Mouse (Mus musculus): ENCODE data around the gene Myof.

Gene Myof

DNA sequence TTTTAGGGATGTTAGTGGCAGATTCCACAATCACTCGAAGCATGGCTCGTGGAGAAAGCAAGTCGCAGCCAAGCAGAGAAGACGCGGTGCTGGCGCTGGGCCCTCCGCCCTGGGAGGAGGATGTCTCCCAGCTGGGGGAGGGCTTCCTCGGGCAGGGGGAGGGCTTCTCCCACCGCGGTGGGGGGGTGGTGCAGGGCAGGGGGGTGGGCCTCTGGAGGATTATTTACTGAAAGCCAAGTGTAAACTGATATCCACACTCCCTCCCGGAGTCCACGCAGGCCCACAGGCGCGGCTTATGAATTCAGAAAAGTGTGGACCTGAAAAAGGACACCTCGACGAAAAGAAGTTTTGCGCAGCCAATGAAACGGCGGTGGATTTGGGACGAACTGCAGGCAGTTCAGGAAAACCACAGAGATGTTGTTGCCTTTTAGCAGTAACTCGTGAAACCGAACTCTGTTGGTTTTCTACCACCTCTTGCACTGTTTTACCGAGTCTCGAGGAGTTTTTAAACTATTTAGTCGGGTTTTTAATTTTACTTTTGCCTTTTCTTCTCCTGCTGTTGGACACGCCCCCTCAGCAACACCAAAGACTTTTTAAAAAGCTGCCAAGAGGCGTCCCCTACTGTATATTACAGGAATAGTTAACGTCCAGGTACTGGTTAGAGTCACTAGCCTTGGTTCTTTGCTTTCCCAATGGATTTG is at the start of gene Myof:
Gene Myof, minus strand, starts transcription at position 297 of the 701 bp plus-strand sequence.
- in situ Hi-C loops (cut with MseI, MboI): loop anchor here (5.0 kb wide), 2 partner anchors 86 to 91 kb away; no protein-coding TSS in a partner anchor

- in situ Hi-C loops (cut with MseI, MboI): no loop called here
Observed at GRCm38 (mm10) chr19:38091512-38091985, 48.2 kb upstream of the Myof start.

DNA sequence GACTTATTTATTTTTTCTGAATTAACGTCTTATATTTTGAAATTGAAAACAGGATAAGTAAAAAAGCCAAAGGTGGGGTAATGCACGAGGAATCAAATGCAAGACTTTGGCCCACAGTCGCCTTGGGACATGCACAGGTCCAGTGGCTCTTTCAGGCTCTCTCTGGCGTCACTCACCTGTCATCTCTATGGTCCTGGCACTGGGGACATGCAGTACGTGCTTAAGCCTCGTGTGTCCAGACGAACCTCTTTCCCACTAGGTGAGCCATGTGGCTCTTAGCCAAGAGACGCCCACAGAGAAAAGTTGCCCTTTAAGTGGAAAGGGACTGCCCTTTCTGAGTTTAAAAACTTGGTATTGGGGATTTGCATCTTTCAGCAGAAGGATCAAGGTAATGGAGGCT is 46.0 kb upstream of the Myof start:
- in situ Hi-C loops (cut with MseI, MboI): no loop called here

DNA sequence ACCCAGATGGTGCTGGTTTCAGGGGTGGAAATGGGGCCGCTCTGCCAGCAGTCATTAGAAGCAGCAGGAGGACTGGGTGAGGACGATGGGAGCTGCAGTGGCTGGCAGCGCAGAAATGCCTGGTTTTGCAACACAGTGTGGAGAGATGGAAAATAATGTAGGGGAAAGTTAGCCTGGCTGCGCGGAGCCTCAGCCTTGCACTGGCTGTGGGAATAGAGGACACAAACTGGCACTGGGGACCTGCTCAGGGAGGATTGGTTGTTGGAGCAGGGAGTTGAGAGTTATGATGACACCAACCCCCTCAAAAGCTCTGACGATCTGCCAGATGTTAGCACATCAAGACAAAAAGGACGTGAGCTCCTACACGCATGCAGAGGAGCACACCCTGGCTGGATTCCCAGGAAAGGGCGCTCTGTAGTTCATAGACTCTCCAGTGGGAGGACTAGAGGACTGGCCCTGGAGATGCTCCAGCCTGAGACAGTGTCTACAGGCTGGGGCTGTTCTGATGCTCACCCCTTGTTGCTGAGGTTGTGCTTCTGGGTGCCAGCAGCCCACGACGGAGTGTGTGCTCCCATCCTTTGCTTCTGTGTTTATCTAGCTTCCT is 43.7 kb upstream of the Myof start:
- in situ Hi-C loops (cut with MseI, MboI): no loop called here

DNA sequence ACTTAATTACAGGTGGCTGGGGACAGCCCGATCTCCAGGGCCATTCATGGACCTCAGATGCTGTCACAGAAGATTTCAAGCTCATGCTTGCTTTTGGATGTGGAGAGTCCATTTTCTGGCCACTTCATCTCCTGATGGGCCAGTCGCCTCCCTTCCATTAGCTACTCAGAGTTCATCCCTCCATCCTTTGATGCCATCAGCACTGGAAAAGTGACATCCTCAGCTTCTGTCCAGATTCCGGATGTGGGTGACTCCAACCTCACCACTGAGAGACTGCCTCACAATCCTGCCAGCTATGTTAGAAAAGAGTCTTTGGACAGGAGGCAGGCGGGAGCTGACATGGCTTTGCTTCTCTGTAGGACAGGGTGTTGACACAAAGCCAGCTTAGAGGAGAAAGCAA is 42.5 kb upstream of the Myof start:
- in situ Hi-C loops (cut with MseI, MboI): no loop called here

DNA sequence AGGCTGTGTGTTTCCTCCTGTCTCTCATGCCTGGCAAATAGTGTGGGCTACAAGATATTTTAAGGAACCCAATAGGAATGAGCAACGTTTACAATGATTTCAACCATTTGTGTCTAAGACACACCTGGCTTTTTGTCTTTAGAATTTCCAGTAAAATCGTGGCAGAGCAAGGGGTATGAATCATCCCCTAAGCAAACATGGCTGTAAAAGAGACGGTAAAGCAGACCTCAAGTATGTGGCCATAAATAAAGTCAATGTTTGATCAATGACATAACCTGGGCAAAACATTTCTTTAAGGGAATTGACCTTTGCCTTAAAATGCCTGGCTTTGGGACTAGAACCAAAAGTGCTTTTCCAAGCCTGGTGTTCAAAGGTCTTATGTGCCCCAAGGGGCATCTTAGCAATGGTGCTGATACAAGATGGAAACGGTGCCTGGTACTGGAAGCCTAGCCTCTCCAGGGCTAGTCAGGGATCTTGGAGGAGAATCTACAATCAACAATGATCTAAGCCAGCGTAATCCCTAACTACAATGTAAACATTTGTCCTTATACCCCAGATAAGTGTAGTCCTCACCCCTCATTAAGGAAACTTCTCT is 39.7 kb upstream of the Myof start:
- in situ Hi-C loops (cut with MseI, MboI): no loop called here

- in situ Hi-C loops (cut with MseI, MboI): no loop called here
Observed at GRCm38 (mm10) chr19:38081361-38081760, 38.0 kb upstream of the Myof start.

DNA sequence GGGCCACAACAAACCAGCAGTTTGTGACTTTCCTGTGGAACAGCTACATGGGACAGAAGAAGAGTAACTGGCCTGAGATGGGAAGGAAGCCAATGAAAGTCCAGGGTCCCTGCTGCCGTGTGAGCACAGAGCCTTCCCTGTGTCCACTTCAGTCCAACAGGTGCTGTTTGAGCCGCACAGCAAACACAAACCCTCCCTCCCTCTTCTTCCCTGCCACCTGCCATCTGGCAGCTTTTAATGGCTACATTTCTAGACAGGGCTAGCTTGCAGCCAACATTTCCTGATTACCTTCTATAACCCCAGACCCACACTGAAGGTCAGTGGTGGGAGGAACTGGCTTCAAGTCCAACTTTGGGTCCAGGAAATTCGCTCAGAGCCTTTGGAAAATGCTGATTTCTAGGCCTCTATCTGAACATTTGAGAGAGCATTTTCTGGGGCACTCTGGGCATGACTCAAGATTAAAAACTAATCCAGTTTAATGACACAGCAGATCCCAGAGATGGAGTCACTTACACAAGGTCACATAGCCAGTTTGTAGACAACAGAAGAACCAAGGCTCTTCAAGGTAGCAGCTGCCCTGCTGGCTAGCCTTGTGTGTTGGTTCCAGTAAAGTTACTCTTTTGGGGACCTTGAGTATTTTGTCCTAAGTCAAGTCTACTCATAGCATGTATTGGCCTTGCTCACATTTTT is 34.6 kb upstream of the Myof start:
- in situ Hi-C loops (cut with MseI, MboI): loop anchor here in 1 of 2 experiments (10.0 kb wide), 1 partner anchor 117 kb away; no protein-coding TSS in a partner anchor

GRCm38 (mm10) chr19:38076251-38076650 is 32.9 kb upstream of the Myof start:
- in situ Hi-C loops (cut with MseI, MboI): loop anchor here in 1 of 2 experiments (10.0 kb wide), 1 partner anchor 119 kb away; no protein-coding TSS in a partner anchor

DNA sequence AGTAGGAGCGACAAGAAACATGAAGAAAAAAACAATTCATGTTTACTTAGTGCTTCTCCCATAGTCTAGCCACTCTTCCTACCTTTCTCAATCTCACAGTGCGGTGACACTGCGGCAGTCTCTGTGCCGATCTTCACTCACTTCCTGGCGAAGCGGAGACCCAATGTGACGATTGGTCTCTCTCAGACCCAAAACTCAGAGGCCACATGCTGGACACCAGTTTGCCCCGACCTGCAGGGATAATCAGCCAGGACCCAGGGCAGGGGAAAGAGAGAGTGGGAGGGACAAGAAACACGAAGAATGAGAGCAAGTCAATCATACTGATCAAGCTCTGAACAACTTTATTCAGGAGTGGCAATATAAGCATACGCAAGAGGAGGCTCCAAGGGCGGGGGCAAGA is 31.7 kb upstream of the Myof start:
- in situ Hi-C loops (cut with MseI, MboI): loop anchor here in 1 of 2 experiments (10.0 kb wide), 1 partner anchor 120 kb away; no protein-coding TSS in a partner anchor

GRCm38 (mm10) chr19:38073226-38073625 is 29.8 kb upstream of the Myof start:
- in situ Hi-C loops (cut with MseI, MboI): loop anchor here in 1 of 2 experiments (10.0 kb wide), 1 partner anchor 122 kb away; no protein-coding TSS in a partner anchor

GRCm38 (mm10) chr19:38064051-38064450 is 20.7 kb upstream of the Myof start:
- in situ Hi-C loops (cut with MseI, MboI): no loop called here

DNA sequence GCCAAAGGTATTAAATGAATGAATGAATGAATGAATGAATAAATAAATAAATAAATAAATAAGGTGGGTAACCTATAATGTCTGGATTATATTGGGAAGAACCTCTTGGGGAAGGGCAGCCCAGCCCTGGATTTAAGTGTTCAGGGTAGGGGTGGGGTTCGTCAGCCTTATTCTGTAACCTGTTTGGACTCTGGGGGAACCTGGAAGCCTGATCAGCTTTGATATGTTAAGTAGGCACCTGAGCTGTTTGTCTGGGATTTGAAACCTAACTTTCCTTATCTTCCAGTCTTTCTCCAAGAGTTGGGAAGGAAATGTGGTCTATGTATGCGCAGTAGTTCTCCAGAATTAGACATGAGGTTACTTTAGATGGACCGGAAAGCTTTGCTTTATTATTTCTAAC is 19.8 kb upstream of the Myof start:
- in situ Hi-C loops (cut with MseI, MboI): no loop called here

DNA sequence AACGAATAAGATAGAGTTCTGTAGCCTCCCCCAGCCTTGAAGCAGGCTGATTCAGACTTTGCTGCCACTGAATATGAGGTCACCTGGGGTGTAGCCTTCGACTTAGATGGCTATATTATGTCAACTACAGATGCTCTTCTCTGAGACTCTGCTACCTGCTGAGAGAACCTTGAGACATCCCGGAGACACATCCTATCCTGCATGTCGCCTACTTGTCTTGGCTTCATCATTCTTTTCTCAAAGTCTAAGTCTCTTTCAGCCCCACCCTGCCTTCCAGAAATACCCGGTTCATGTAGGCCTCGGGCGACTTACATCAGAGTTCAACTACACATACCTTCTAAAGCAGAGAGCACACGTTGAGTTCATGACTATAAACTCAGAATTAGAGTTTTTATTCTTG is 13.6 kb upstream of the Myof start:
- in situ Hi-C loops (cut with MseI, MboI): no loop called here

DNA sequence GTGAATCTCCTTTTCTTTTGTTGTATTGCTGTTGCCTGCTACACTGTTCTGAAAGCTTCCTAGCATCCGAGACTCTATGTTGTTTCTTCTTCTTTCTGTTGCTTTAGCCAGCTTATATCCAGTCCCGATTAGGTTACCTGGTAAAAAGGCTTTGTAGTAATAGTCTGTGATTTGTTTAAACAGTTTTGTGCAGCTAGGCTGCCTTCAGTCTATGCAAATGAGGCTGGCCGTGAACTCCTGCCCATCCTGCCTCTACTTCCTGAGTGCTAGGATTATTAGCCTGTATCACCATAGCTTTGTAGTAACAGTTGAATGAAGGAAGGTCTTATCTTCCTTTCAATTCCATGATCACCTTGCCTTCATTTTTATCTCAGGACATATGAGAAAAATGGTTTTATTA is 12.9 kb upstream of the Myof start:
- in situ Hi-C loops (cut with MseI, MboI): no loop called here

DNA sequence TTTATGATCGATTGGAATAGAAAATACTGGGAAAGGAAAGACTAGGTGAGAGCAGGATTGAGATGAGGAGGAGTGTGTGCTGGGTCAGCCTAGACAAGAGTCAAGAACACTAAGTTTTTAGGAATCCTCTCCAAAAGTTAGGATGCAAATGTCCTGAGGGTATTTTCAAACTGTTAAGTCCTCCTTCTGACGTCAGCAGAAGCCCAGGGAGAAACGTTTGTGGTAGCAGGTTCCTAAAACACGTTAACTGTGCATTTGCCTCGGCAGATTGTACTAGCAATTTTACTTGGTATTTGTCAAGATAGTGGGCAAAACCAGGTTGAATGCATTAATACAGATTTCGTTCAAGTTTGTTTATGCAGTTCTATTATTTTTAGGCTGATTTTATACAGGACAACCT is 12.4 kb upstream of the Myof start:
- in situ Hi-C loops (cut with MseI, MboI): no loop called here

GRCm38 (mm10) chr19:38054720-38055192 is 11.4 kb upstream of the Myof start, which contains the start of gene Cep55:
Gene Cep55, plus strand, starts transcription at chr19:38055011.
- in situ Hi-C loops (cut with MseI, MboI): no loop called here

- in situ Hi-C loops (cut with MseI, MboI): no loop called here
Observed at GRCm38 (mm10) chr19:38054149-38054719, 10.9 kb upstream of the Myof start.

DNA sequence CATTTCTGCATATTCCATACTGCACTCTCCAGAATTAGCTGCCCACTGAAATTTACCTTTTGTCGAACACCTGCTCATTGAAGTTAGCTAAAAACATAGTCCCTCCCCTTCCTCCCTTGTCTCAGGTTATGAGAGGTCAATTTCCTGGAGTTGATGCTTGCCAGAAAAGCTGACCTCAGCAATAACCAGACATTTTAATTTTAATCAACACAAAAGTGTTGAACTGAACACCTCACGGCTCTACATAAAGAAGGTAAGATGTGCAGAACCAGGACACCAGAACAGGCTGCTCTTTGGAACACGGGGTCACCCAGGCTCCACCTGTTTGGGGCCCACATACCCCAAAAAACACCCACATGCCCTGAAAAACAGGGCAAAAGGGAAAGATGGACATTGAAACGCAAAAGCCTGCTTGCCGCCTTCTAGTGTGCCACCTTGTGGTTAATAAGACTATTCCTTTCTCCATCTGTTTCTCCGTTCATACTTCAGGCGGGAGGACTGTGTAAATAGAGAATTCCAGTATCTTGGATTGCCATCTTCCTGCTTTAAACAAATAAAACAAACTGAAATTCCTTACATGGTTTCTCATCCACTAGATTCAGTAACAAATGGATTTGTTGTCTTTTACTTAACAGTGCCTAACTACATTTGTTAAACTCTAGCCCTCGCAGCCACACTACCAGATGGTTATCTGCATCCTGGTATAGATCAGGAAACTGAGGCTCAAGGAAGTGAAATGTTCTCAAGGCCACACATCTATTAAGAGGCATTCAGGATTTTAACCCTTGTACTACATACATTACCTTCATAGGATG is 10.1 kb upstream of the Myof start:
- in situ Hi-C loops (cut with MseI, MboI): no loop called here

GRCm38 (mm10) chr19:38049686-38050085 is 6.3 kb upstream of the Myof start:
- in situ Hi-C loops (cut with MseI, MboI): no loop called here

DNA sequence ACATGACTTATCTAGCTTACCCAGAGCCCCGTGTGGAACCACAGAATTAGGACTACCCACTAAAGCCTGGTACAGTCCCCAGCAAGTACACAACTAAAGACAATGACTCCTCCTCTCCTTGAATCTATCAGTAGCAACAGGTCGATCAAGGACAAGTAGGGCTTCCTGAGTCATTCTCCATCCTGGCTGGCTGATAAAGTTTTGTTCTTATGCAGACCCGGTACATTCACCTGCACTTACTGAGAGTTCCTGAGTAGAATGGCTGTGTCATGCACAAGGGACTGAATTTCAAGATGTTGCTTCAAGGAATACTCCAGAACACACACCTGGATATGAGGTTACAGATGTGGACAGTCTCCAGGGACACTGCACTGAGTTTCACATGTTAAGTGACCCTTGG is 1.8 kb upstream of the Myof start:
- in situ Hi-C loops (cut with MseI, MboI): no loop called here

Measured in mouse trophoblast stem cell (cell line).